Mouse (Mus musculus) testis, adult 2 months (tissue): ENCODE results near the gene Ncaph2.

Experiments
- CTCF ChIP-seq: fragments of 200-500 bp; IDR thresholded peaks from 2 replicates; pipeline ENCODE4 v1.5.1; 2012; ENCODE audit warnings: low read depth, mild to moderate bottlenecking, inconsistent platforms, low read length, moderate library complexity; ENCODE audit not compliant: control insufficient read depth, insufficient read depth, insufficient replicate concordance
- POLR2A ChIP-seq: fragments of 200-500 bp; IDR thresholded peaks from 2 replicates; pipeline ENCODE4 v1.6.1; 2012; ENCODE audit warnings: low read depth, mild to moderate bottlenecking, inconsistent platforms, low read length, moderate library complexity; ENCODE audit not compliant: control insufficient read depth

DNA sequence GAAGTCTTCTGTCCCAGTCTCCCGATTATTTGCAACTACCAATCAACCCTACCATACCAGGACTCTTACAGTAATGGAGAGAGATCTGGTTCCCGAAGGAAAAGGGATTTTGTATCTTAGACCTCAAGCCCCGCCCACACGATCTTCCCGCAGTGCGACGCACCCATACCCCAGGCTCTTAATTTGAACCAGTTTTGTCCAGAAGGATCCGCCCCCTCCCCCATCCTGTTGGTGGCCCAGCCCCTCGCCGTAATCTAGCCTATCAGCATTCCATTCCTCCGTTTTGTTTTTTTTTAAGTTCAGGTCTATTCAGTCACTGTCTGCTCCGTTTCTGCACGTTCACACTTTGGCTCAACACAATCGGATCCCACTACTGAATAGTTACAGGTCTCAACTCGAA lies 853 bp downstream of the Ncaph2 start:
- TF ChIP-seq POLR2A (no peak), CTCF (no peak)
